Comparison of ENCODE assay signal across 8 mouse cellular contexts in the genomic region with DNA sequence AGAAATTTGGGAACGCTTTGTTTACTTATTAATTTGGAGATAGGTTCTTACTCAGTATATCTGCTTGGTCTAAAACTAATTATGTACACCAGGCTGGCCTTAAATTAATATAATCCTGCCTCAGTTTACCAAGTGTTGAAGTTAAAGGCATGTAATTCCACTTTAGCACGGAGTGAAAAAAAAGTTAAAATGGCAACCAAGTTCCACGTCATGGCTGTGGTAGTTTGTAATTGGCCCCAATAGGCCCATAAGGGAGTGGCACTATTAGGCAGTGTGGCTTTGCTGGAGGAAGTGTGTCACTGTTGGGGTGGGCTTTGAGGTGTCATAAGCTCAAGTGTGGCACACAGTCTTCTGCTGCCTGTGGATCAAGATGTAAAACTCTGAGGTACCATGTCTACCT. TPM values are rescaled to one million over a fixed set of nuclear protein-coding genes. Genes with fewer than 3 reads are reported as not detected.
DNase-seq lines count a peak whose midpoint lies in the region; ATAC-seq lines count a peak whose summit lies in the region.

No protein-coding gene starts in this region.

- H3K27ac ChIP-seq in lung, embryonic 16.5 days (ENCODE audit: low read length) = no peak overlapping the region
- H3K27ac ChIP-seq in midbrain, embryonic 16.5 days (ENCODE audit: low read length) = no peak overlapping the region

- peaks cover 4% of the 10 kb centered on the region; the same call in 1 of the 2 replicates for H3K4me1 ChIP-seq in lung, embryonic 16.5 days (replicated peaks; ENCODE audit: control insufficient read depth, insufficient read depth, low read length)
- H3K4me1 ChIP-seq in midbrain, embryonic 16.5 days (ENCODE audit: control insufficient read depth, insufficient read depth, low read length) = peaks cover 14% of the 10 kb centered on the region

- H3K27me3 ChIP-seq in lung, embryonic 16.5 days (ENCODE audit: control insufficient read depth, insufficient read depth, low read depth, low read length) = no peaks in the 10 kb centered on the region
- no peaks in the 10 kb centered on the region for H3K27me3 ChIP-seq in midbrain, embryonic 16.5 days (ENCODE audit: control insufficient read depth, insufficient read depth, low read depth, low read length)

- peak overlapping the region; percentile 74 for H3K4me3 ChIP-seq in lung, embryonic 16.5 days (ENCODE audit: low read length)
- peak overlapping the region; percentile 67 for H3K4me3 ChIP-seq in midbrain, embryonic 16.5 days (ENCODE audit: low read depth, low read length)

- 0 out of 2 replicates have a peak, but pooled peaks cover 2% of the 10 kb centered on the region for H3K36me3 ChIP-seq in lung, embryonic 16.5 days (ENCODE audit: control insufficient read depth, insufficient read depth, low read length)
- no peaks in the 10 kb centered on the region for H3K36me3 ChIP-seq in midbrain, embryonic 16.5 days (ENCODE audit: control insufficient read depth, insufficient read depth, low read length)

- no peaks in the 10 kb centered on the region for H3K9me3 ChIP-seq in lung, embryonic 16.5 days (ENCODE audit: control insufficient read depth, low read length)
- H3K9me3 ChIP-seq in midbrain, embryonic 16.5 days (replicated peaks; ENCODE audit: control insufficient read depth, low read length, poor library complexity, severe bottlenecking) = no peaks in the 10 kb centered on the region

- peak overlapping the region; percentile 76 for H3K4me2 ChIP-seq in lung, embryonic 16.5 days (ENCODE audit: low read depth, low read length)
- H3K4me2 ChIP-seq in midbrain, embryonic 16.5 days (ENCODE audit: low read length) = peak overlapping the region; percentile 77

- no peak for ATAC-seq in lung, embryonic 16.5 days (ENCODE audit: low read depth)
- ATAC-seq in midbrain, embryonic 16.5 days = no peak

- peak overlapping the region; percentile 82 for H3K9ac ChIP-seq in lung, embryonic 16.5 days (ENCODE audit: low read length)
- H3K9ac ChIP-seq in midbrain, embryonic 16.5 days (ENCODE audit: low read depth, low read length) = peak overlapping the region; percentile 80; the same call in 1 of the 2 replicates

- DNase-seq in lung, postnatal 10 days = no peak
- peak; percentile 52 for DNase-seq in c-Kit-positive CD71-positive TER-119-negative erythroid progenitor cells, embryonic 14.5 days (ENCODE audit: low read depth)
- peak; percentile 64 for DNase-seq in induced T-regulatory cell, adult 2 months (ENCODE audit: low read depth)
- no peak for DNase-seq in cerebellum, postnatal 10 days
- no peak for DNase-seq in adrenal gland, postnatal 25 days
- DNase-seq in lung, postnatal 25 days (ENCODE audit: low spot score) = no peak

- WGBS in lung, embryonic 16.5 days = 43% methylated on average over 3 of the region's 3 CpGs
- 49% methylated on average over 3 of the region's 3 CpGs for WGBS in midbrain, embryonic 16.5 days

RNA-seq across cellular contexts. Expression of a gene that starts 1.0 kb away (rescaled TPM):
- 157 TPM in 2 replicates for polyA plus RNA-seq in lung, embryonic 16.5 days (2015; fragmentation: Nextera tagmentation; extraction: Ambion mirVana)
- polyA plus RNA-seq in midbrain, embryonic 16.5 days (2015; fragmentation: Nextera tagmentation; extraction: Ambion mirVana) = 192 and 195 TPM in 2 replicates
- 89.9 and 97.1 TPM in 2 replicates for total RNA-seq in adrenal gland, postnatal 25 days (2021)

Comparison
In these comparisons a context has a peak if more than half of its experiments do, and no peak if none do; other contexts are left out.
1. DNase-seq: peak in c-Kit-positive CD71-positive TER-119-negative erythroid progenitor cells, embryonic 14.5 days (single experiment) and induced T-regulatory cell, adult 2 months (single experiment); none in lung, postnatal 10 days (single experiment), cerebellum, postnatal 10 days (0 of 2), adrenal gland, postnatal 25 days (single experiment) and lung, postnatal 25 days (single experiment).